Mouse (Mus musculus): ENCODE measurements at regions not wholly inside any gene's neighbourhood (a gene's known extent, or its start where the extent isn't known, plus 50 kb on each side); places are given as distances from the start of the nearest gene placed in this dataset.

GRCm38 (mm10) chr13:90493696-90494095, 404.3 kb upstream of the Xrcc4 start:
- no peak for TF ChIP-seq POLR2A (IDR thresholded peaks at IDR 0.05; ENCODE audit: borderline replicate concordance, insufficient read depth, low read length)
- no peak for TF ChIP-seq CTCF (IDR thresholded peaks at IDR 0.05; ENCODE audit: borderline replicate concordance, insufficient read depth, low read depth, low read length)
